Mouse (Mus musculus) forebrain, embryonic 14.5 days (tissue): ENCODE data around the gene Mslnl. TPM values are rescaled to one million over a fixed set of nuclear protein-coding genes. Genes with fewer than 3 reads are reported as not detected.

Experiments
- ATAC-seq: fragments of 200-750 bp; cut with Nextera tagmentation; 2 replicates; pipeline ENCODE4 v1.8.0; 2017; ENCODE audit warnings: mild to moderate bottlenecking, moderate library complexity
- DNase-seq: peaks from one replicate; pipeline ENCODE4 v3.0.0-alpha.2; 2015; ENCODE audit warnings: low spot score
- H3K27ac ChIP-seq: fragments of 300-500 bp; sonication (generic); 2 replicates; pipeline ENCODE4 v1.5.1; 2014; ENCODE audit warnings: low read depth, mild to moderate bottlenecking, control low read depth, low read length, moderate library complexity
- H3K27me3 ChIP-seq: fragments of 300-500 bp; sonication (generic); replicated peaks from 2 replicates; pipeline ENCODE4 v1.6.1; 2014; ENCODE audit warnings: low read length, control low read depth, mixed read lengths; ENCODE audit not compliant: control insufficient read depth, insufficient read depth
- H3K36me3 ChIP-seq: fragments of 300-500 bp; sonication (generic); 2 replicates; pipeline ENCODE4 v1.6.1; 2014; ENCODE audit warnings: low read length, control low read depth; ENCODE audit not compliant: control insufficient read depth, insufficient read depth
- H3K4me1 ChIP-seq: fragments of 300-500 bp; sonication (generic); 2 replicates; pipeline ENCODE4 v1.6.1; 2014; ENCODE audit warnings: antibody characterized with exemption, low read length, control low read depth; ENCODE audit not compliant: control insufficient read depth, insufficient read depth
- H3K4me2 ChIP-seq: fragments of 300-500 bp; sonication (generic); 2 replicates; pipeline ENCODE4 v1.6.1; 2014; ENCODE audit warnings: mild to moderate bottlenecking, control low read depth, low read length
- H3K4me3 ChIP-seq: fragments of 300-500 bp; sonication (generic); 2 replicates; pipeline ENCODE4 v1.5.1; 2014; ENCODE audit warnings: low read depth, low read length, control low read depth
- H3K9ac ChIP-seq: fragments of 300-500 bp; sonication (generic); 2 replicates; pipeline ENCODE4 v1.6.1; 2014; ENCODE audit warnings: mild to moderate bottlenecking, low read length, control low read depth, moderate library complexity
- H3K9me3 ChIP-seq: fragments of 300-500 bp; sonication (generic); replicated peaks from 2 replicates; pipeline ENCODE4 v1.6.1; 2016; ENCODE audit warnings: low read length, control low read depth, mixed read lengths; ENCODE audit not compliant: control insufficient read depth
- WGBS: fragments of 180-500 bp; shearing (Covaris S2); extraction: QIAGEN DNeasy Blood & Tissue Kit; methylation state at CpG from one replicate; pipeline ENCODE4 v1.1.7; 2014; 5-methylcytosine and 5-hydroxymethylcytosine counted together
- microRNA-seq: library from miRNA; unstranded; fragments of <30 nt; microRNA quantifications from one replicate; pipeline ENCODE4, GENCODE M21; 2016
- polyA plus RNA-seq: library from polyadenylated mRNA; unstranded; fragments of >200 nt; fragmentation: Nextera tagmentation; extraction: Ambion mirVana; gene quantifications from 2 replicates; pipeline ENCODE4 v1.2.1, GENCODE M21; 2014

Mslnl gene
- polyA plus RNA-seq, 1 experiment from 2014 or later: not detected

GRCm38 (mm10) chr17:25796211-25796771 lies 60.4 kb downstream of the Mslnl start:
- under 1% methylated on average over 37 of the region's 37 CpGs for WGBS
- peak overlapping the region; percentile 73 for H3K4me2 ChIP-seq
- H3K4me1 ChIP-seq: peaks cover 39% of the 10 kb centered on the region
- peak overlapping the region; percentile 63 for H3K9ac ChIP-seq
- H3K27me3 ChIP-seq: no peaks in the 10 kb centered on the region
- no peaks in the 10 kb centered on the region for H3K36me3 ChIP-seq
- peak overlapping the region; percentile 60 for H3K4me3 ChIP-seq
- no peaks in the 10 kb centered on the region for H3K9me3 ChIP-seq
- DNase-seq: no peak
- peak overlapping the region; percentile 60 for H3K27ac ChIP-seq
- ATAC-seq: 0 out of 2 replicates have a peak, but pooled peaks have one; percentile 0

DNA sequence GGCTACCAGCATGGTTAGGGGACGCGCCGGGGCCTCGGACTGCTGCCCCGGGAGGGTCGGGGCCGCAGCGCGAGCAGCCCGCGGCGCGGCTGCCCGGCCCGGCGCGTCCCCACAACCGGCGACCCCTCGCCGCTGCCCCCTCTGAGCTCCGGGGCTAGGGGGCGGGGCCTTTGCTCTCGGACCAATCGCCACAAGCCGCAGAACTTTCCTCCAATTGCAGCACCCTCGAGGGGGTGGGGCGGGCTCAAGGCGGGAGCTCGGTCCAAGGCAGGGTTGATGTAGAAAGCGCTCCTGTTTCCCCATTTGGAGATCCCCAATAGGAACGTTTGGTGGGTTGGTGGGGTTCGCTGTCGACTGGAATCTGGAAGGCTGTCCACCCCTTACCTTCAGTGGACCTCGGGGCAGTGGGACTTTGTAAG lies 61.1 kb downstream of the Mslnl start, which contains the start of gene Metrn:
Gene Metrn (minus strand): TSS at position 186 of the 419 bp plus-strand sequence.
- no peaks in the 10 kb centered on the region for H3K27me3 ChIP-seq
- DNase-seq (peak; percentile 89), ATAC-seq (peak; percentile 77)
- peaks cover 36% of the 10 kb centered on the region for H3K4me1 ChIP-seq
- peak within 1 kb of the TSS; percentile 63 for H3K9ac ChIP-seq
- no peaks in the 10 kb centered on the region for H3K36me3 ChIP-seq
- no peaks in the 10 kb centered on the region for H3K9me3 ChIP-seq
- WGBS: under 1% methylated on average over 32 of the region's 35 CpGs
- H3K4me3 ChIP-seq: peak within 1 kb of the TSS; percentile 60
- peak within 1 kb of the TSS; percentile 60 for H3K27ac ChIP-seq
- H3K4me2 ChIP-seq: peak within 1 kb of the TSS; percentile 73

Small RNA genes lying within 50 kb of the gene (microRNA-seq; reads per million reads assigned to microRNA genes)
- gene Gm25083 (not detected), gene Mir6966 (not detected)

Other genes with a start within 250 kb of the Mslnl start
- 0.13 and 0.20 TPM in 2 replicates for gene Sstr5, start 238.8 kb upstream of the Mslnl start, polyA plus RNA-seq
- 17.6 and 20.8 TPM in 2 replicates for gene Sox8, start 165.4 kb upstream of the Mslnl start, polyA plus RNA-seq
- gene Lmf1, start 157.0 kb upstream of the Mslnl start, polyA plus RNA-seq: 18.8 and 19.1 TPM in 2 replicates
- 2.7 and 7.8 TPM in 2 replicates for gene Gng13, start 18.9 kb upstream of the Mslnl start, polyA plus RNA-seq
- gene Chtf18, start 8.6 kb upstream of the Mslnl start, polyA plus RNA-seq: 7.1 and 8.6 TPM in 2 replicates
- gene Rpusd1, start 8.4 kb upstream of the Mslnl start, polyA plus RNA-seq: 26.6 and 28.9 TPM in 2 replicates
- 0.14 and 0.48 TPM in 2 replicates for gene Msln, start 18.3 kb downstream of the Mslnl start, polyA plus RNA-seq
- gene Narfl, start 37.7 kb downstream of the Mslnl start, polyA plus RNA-seq: 30.2 and 32.0 TPM in 2 replicates
- 106 and 130 TPM in 2 replicates for gene Haghl, start 49.6 kb downstream of the Mslnl start, polyA plus RNA-seq
- gene Ccdc78, start 50.5 kb downstream of the Mslnl start, polyA plus RNA-seq: 0.14 TPM in 1 of 2 replicates, not detected in the other
- gene Fam173a, start 56.9 kb downstream of the Mslnl start, polyA plus RNA-seq: 72.6 and 82.3 TPM in 2 replicates
- gene AC134908.4, start 59.6 kb downstream of the Mslnl start, polyA plus RNA-seq: 0.57 and 0.88 TPM in 2 replicates
- gene Metrn, start 61.1 kb downstream of the Mslnl start, polyA plus RNA-seq: 8.4 and 9.8 TPM in 2 replicates
- 14.0 and 17.6 TPM in 2 replicates for gene Fbxl16, start 73.0 kb downstream of the Mslnl start, polyA plus RNA-seq
- 33.3 and 37.4 TPM in 2 replicates for gene Wdr24, start 87.6 kb downstream of the Mslnl start, polyA plus RNA-seq
- gene Jmjd8, start 92.8 kb downstream of the Mslnl start, polyA plus RNA-seq: 56.6 and 56.9 TPM in 2 replicates
- gene Stub1, start 97.4 kb downstream of the Mslnl start, polyA plus RNA-seq: 315 and 322 TPM in 2 replicates
- gene Rhbdl1, start 101.3 kb downstream of the Mslnl start, polyA plus RNA-seq: 33.6 and 35.4 TPM in 2 replicates
- 5.1 and 6.2 TPM in 2 replicates for gene Gm20683, start 105.7 kb downstream of the Mslnl start, polyA plus RNA-seq
- 9.6 and 11.3 TPM in 2 replicates for gene Rhot2, start 108.8 kb downstream of the Mslnl start, polyA plus RNA-seq
- gene Wdr90, start 125.5 kb downstream of the Mslnl start, polyA plus RNA-seq: 11.6 and 12.2 TPM in 2 replicates
- 15.9 and 17.0 TPM in 2 replicates for gene Mcrip2, start 132.7 kb downstream of the Mslnl start, polyA plus RNA-seq
- gene Mettl26, start 139.0 kb downstream of the Mslnl start, polyA plus RNA-seq: 60.5 and 66.0 TPM in 2 replicates
- 0.36 and 0.47 TPM in 2 replicates for gene Wfikkn1, start 144.8 kb downstream of the Mslnl start, polyA plus RNA-seq
- gene Rab40c, start 183.7 kb downstream of the Mslnl start, polyA plus RNA-seq: 31.6 and 33.3 TPM in 2 replicates
- gene Pigq, start 208.9 kb downstream of the Mslnl start, polyA plus RNA-seq: 49.5 and 52.6 TPM in 2 replicates
- not detected in 2 replicates for gene Nhlrc4, start 208.9 kb downstream of the Mslnl start, polyA plus RNA-seq
- gene A930017K11Rik, start 216.5 kb downstream of the Mslnl start, polyA plus RNA-seq: 0.18 TPM in 1 of 2 replicates, not detected in the other
- 17.0 and 20.3 TPM in 2 replicates for gene Capn15, start 249.8 kb downstream of the Mslnl start, polyA plus RNA-seq